Mouse (Mus musculus): ENCODE data around the gene Slc35f2.

DNA sequence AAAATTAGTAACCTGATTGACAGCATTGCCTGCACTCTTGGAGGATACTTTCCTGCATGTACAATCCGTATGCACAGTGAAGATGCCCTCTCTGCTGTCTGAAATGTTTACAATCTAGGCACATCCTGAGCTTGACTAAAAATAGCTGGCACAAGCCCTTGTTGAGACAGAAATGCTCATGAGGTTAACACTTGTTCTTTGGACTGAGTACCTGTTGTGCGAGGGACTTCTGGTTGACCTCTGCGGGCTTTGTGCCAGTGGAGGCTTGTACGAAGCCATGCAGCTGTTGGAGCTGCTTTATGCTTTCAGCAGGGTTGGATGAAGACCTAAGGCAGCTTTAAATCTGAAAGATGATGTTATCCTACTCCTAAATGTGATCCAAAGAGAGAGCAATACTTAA lies 80.8 kb downstream of the Slc35f2 start:
- no peak for TF ChIP-seq CTCF (IDR thresholded peaks at IDR 0.05; ENCODE audit: low read depth, low read length)
- TF ChIP-seq POLR2A (IDR thresholded peaks at IDR 0.05; ENCODE audit: borderline replicate concordance, low read depth, low read length) = no peak
